Mouse (Mus musculus) inflammation-experienced regulatory T-cells (primary cell): ENCODE data around the gene Cited4. TPM values are rescaled to one million over a fixed set of nuclear protein-coding genes. Genes with fewer than 3 reads are reported as not detected.

Experiments used
- polyA plus RNA-seq, 2 experiments: library from polyadenylated mRNA; unstranded; fragments of 100-300 nt; shearing (Covaris generic); gene quantifications; one replicate each; pipeline ENCODE4 v1.2.1; 2017

Gene Cited4
- 1 to 10 TPM; 3.3 to 3.5 TPM for polyA plus RNA-seq

DNA sequence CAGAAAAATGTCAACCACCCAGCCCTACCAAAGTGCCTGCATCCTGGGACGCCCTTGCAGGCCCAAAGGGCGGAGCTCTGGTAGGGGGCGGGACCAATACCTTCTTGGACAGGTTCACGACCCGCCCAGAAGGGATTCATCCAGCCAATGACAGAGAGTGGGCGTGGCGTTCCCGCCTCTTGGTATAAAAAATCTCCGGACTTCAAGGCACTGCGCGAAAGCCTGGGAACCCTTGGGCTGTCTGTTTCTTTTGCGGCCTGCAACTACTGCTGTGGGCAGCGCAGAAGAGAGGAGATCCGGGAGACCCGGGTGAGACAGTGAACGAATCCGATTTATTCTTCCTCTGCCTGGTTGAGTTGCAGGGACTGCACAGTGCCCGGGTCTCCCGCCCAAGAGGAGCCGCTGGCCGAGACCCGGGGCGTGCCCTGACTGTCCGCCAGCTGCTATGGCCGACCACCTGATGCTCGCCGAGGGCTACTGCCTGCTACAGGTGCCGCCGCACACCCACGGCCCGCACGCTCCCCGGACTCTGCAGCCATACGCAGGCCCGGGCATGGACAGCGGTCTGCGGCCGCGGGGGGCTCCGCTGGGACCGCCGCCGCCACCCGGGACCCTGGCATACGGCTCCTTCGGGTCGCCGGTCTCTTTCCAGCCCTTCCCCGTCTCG lies at the start of gene Cited4:
TSS of gene Cited4 (plus strand) at position 215 of the 667 bp plus-strand sequence.

Other genes starting within 250 kb of the Cited4 start
- gene Slfnl1, start 134.3 kb upstream of the Cited4 start, polyA plus RNA-seq, result under 1 TPM in 1 of 2 experiments, not detected in 1; 0.42 TPM
- 10 to 100 TPM; 19.2 to 30.5 TPM for gene Ctps, start 96.3 kb upstream of the Cited4 start, polyA plus RNA-seq
- gene Gm8439, start 77.8 kb upstream of the Cited4 start, polyA plus RNA-seq, result 1 to 10 TPM in 1 of 2 experiments, not detected in 1; 2.7 TPM
- under 1 TPM in 1 of 2 experiments, not detected in 1; 0.16 TPM for gene Kcnq4, start 82.0 kb downstream of the Cited4 start, polyA plus RNA-seq
- gene Nfyc, start 165.0 kb downstream of the Cited4 start, polyA plus RNA-seq, result 10 to 100 TPM; 85.3 to 88.3 TPM
- 1 to 10 TPM; 2.0 to 4.2 TPM for gene Rims3, start 188.2 kb downstream of the Cited4 start, polyA plus RNA-seq